Mouse (Mus musculus): ENCODE data around the gene Fnip2. TPM values are rescaled to one million over a fixed set of nuclear protein-coding genes. Genes with fewer than 3 reads are reported as not detected.

The Fnip2 gene
- polyA plus RNA-seq, 1 experiment from 2014 or later, result 3.3 TPM

GRCm38 (mm10) chr3:79478880-79479279 lies 88.7 kb downstream of the Fnip2 start:
- TF ChIP-seq CTCF (IDR thresholded peaks at IDR 0.05; ENCODE audit: low read depth), result no peak
- H3K36me3 ChIP-seq (ENCODE audit: control insufficient read depth, insufficient read depth), result peaks cover 54% of the 10 kb centered on the region
- H3K27me3 ChIP-seq (replicated peaks; ENCODE audit: control insufficient read depth, insufficient read depth, low read length), result no peaks in the 10 kb centered on the region
- H3K4me1 ChIP-seq (replicated peaks; ENCODE audit: control insufficient read depth, insufficient read depth, low read length), result no peaks in the 10 kb centered on the region
- no peaks in the 10 kb centered on the region for H3K9me3 ChIP-seq (ENCODE audit: control insufficient read depth)
- H3K9ac ChIP-seq (ENCODE audit: low read depth, low read length), result no peak overlapping the region
- no peak overlapping the region for H3K27ac ChIP-seq (ENCODE audit: low read depth, low read length)
- H3K4me3 ChIP-seq (ENCODE audit: low read depth, low read length), result no peak overlapping the region
- WGBS, result 82% methylated on average over 4 of the region's 4 CpGs
- no peak overlapping the region for H3K4me2 ChIP-seq (replicated peaks; ENCODE audit: low read depth)
- no peak for ATAC-seq

GRCm38 (mm10) chr3:79478400-79478799 lies 89.2 kb downstream of the Fnip2 start:
- ATAC-seq, result no peak
- no peak for TF ChIP-seq CTCF (IDR thresholded peaks at IDR 0.05; ENCODE audit: low read depth)
- 85% methylated on average over 8 of the region's 8 CpGs for WGBS
- H3K4me1 ChIP-seq (replicated peaks; ENCODE audit: control insufficient read depth, insufficient read depth, low read length), result no peaks in the 10 kb centered on the region
- no peaks in the 10 kb centered on the region for H3K27me3 ChIP-seq (replicated peaks; ENCODE audit: control insufficient read depth, insufficient read depth, low read length)
- H3K4me2 ChIP-seq (replicated peaks; ENCODE audit: low read depth), result no peak overlapping the region
- H3K4me3 ChIP-seq (ENCODE audit: low read depth, low read length), result no peak overlapping the region
- H3K9me3 ChIP-seq (ENCODE audit: control insufficient read depth), result no peaks in the 10 kb centered on the region
- peaks cover 51% of the 10 kb centered on the region for H3K36me3 ChIP-seq (ENCODE audit: control insufficient read depth, insufficient read depth)
- no peak overlapping the region for H3K27ac ChIP-seq (ENCODE audit: low read depth, low read length)
- no peak overlapping the region for H3K9ac ChIP-seq (ENCODE audit: low read depth, low read length)

GRCm38 (mm10) chr3:79475980-79476379 lies 91.6 kb downstream of the Fnip2 start:
- H3K4me1 ChIP-seq (replicated peaks; ENCODE audit: control insufficient read depth, insufficient read depth, low read length), result no peaks in the 10 kb centered on the region
- no peak for TF ChIP-seq CTCF (IDR thresholded peaks at IDR 0.05; ENCODE audit: low read depth)
- H3K36me3 ChIP-seq (ENCODE audit: control insufficient read depth, insufficient read depth), result peaks cover 38% of the 10 kb centered on the region
- no peak overlapping the region for H3K9ac ChIP-seq (ENCODE audit: low read depth, low read length)
- H3K27me3 ChIP-seq (replicated peaks; ENCODE audit: control insufficient read depth, insufficient read depth, low read length), result no peaks in the 10 kb centered on the region
- no peaks in the 10 kb centered on the region for H3K9me3 ChIP-seq (ENCODE audit: control insufficient read depth)
- ATAC-seq, result no peak
- no peak overlapping the region for H3K4me2 ChIP-seq (replicated peaks; ENCODE audit: low read depth)
- no peak overlapping the region for H3K4me3 ChIP-seq (ENCODE audit: low read depth, low read length)
- 84% methylated on average over 2 of the region's 2 CpGs for WGBS
- H3K27ac ChIP-seq (ENCODE audit: low read depth, low read length), result no peak overlapping the region

- WGBS, result 83% methylated on average over 4 of the region's 4 CpGs
- ATAC-seq, result no peak
- peaks cover 27% of the 10 kb centered on the region for H3K36me3 ChIP-seq (ENCODE audit: control insufficient read depth, insufficient read depth)
- no peaks in the 10 kb centered on the region for H3K9me3 ChIP-seq (ENCODE audit: control insufficient read depth)
- no peak overlapping the region for H3K4me2 ChIP-seq (replicated peaks; ENCODE audit: low read depth)
- H3K9ac ChIP-seq (ENCODE audit: low read depth, low read length), result no peak overlapping the region
- no peak for TF ChIP-seq CTCF (IDR thresholded peaks at IDR 0.05; ENCODE audit: low read depth)
- no peaks in the 10 kb centered on the region for H3K4me1 ChIP-seq (replicated peaks; ENCODE audit: control insufficient read depth, insufficient read depth, low read length)
- no peak overlapping the region for H3K4me3 ChIP-seq (ENCODE audit: low read depth, low read length)
- no peaks in the 10 kb centered on the region for H3K27me3 ChIP-seq (replicated peaks; ENCODE audit: control insufficient read depth, insufficient read depth, low read length)
- H3K27ac ChIP-seq (ENCODE audit: low read depth, low read length), result no peak overlapping the region
These were observed 92.7 kb downstream of the Fnip2 start for GRCm38 (mm10) chr3:79474911-79475310.

GRCm38 (mm10) chr3:79472362-79472761 lies 95.2 kb downstream of the Fnip2 start:
- WGBS, result 95% methylated on average over 5 of the region's 5 CpGs
- Histone ChIP-seq H3K9ac (ENCODE audit: low read depth, low read length) (no peak overlapping the region), H3K27ac (ENCODE audit: low read depth, low read length) (no peak overlapping the region), H3K27me3 (replicated peaks; ENCODE audit: control insufficient read depth, insufficient read depth, low read length) (no peaks in the 10 kb centered on the region), H3K4me2 (replicated peaks; ENCODE audit: low read depth) (no peak overlapping the region), H3K9me3 (ENCODE audit: control insufficient read depth) (no peaks in the 10 kb centered on the region), H3K36me3 (ENCODE audit: control insufficient read depth, insufficient read depth) (peaks cover 16% of the 10 kb centered on the region; the same call in 1 of the 2 replicates), H3K4me3 (ENCODE audit: low read depth, low read length) (no peak overlapping the region), H3K4me1 (replicated peaks; ENCODE audit: control insufficient read depth, insufficient read depth, low read length) (no peaks in the 10 kb centered on the region)
- ATAC-seq, result no peak
- no peak for TF ChIP-seq CTCF (IDR thresholded peaks at IDR 0.05; ENCODE audit: low read depth)

- Histone ChIP-seq H3K4me3 (ENCODE audit: low read depth, low read length) (no peak overlapping the region), H3K27me3 (replicated peaks; ENCODE audit: control insufficient read depth, insufficient read depth, low read length) (no peaks in the 10 kb centered on the region), H3K4me1 (replicated peaks; ENCODE audit: control insufficient read depth, insufficient read depth, low read length) (no peaks in the 10 kb centered on the region), H3K27ac (ENCODE audit: low read depth, low read length) (no peak overlapping the region), H3K9ac (ENCODE audit: low read depth, low read length) (no peak overlapping the region), H3K9me3 (ENCODE audit: control insufficient read depth) (no peaks in the 10 kb centered on the region), H3K4me2 (replicated peaks; ENCODE audit: low read depth) (no peak overlapping the region), H3K36me3 (ENCODE audit: control insufficient read depth, insufficient read depth) (peaks cover 18% of the 10 kb centered on the region)
- WGBS, result 97% methylated on average over 5 of the region's 5 CpGs
- no peak for TF ChIP-seq CTCF (IDR thresholded peaks at IDR 0.05; ENCODE audit: low read depth)
- no peak for ATAC-seq
These were observed 98.2 kb downstream of the Fnip2 start for GRCm38 (mm10) chr3:79469440-79469839.

Measured in intestine, postnatal 0 days (tissue).